Mouse (Mus musculus) spleen, postnatal 36 days (tissue): ENCODE data around the gene Tmprss12.
"Not testable (repeated sequence)": the region's sequence is repeated elsewhere in the genome, so short reads cannot be mapped to it uniquely, and the experiment has no call there.

ENCODE experiments used
- DNase-seq, 2 experiments: peaks; one replicate each; pipeline ENCODE4 v3.0.0; 2022; ENCODE audit warnings: low spot score in 2 of 2, mixed read lengths in 1 of 2

Gene Tmprss12

GRCm38 (mm10) chr15:100280626-100281025, at the start of gene Tmprss12:
Gene Tmprss12, plus strand, starts transcription at chr15:100280837.
- DNase-seq, result no peak

GRCm38 (mm10) chr15:100231616-100232525, 48.8 kb upstream of the Tmprss12 start:
- DNase-seq, result no peak

- no peak for DNase-seq
These were observed 45.2 kb upstream of the Tmprss12 start for GRCm38 (mm10) chr15:100235208-100235965.

- DNase-seq, result no peak
These were observed 43.7 kb upstream of the Tmprss12 start for GRCm38 (mm10) chr15:100236952-100237351.

- DNase-seq, result no peak
These were observed 38.9 kb upstream of the Tmprss12 start for GRCm38 (mm10) chr15:100241780-100242179.

- DNase-seq, result no peak
These were observed 34.7 kb upstream of the Tmprss12 start for GRCm38 (mm10) chr15:100245951-100246350.

GRCm38 (mm10) chr15:100247296-100247695, 33.3 kb upstream of the Tmprss12 start:
- no peak for DNase-seq

GRCm38 (mm10) chr15:100248665-100249433, 31.8 kb upstream of the Tmprss12 start:
- no peak for DNase-seq

GRCm38 (mm10) chr15:100251153-100251780, 29.4 kb upstream of the Tmprss12 start:
- DNase-seq, result no peak

GRCm38 (mm10) chr15:100256386-100256785, 24.3 kb upstream of the Tmprss12 start:
- DNase-seq, result no peak

GRCm38 (mm10) chr15:100257305-100257704, 23.3 kb upstream of the Tmprss12 start:
- no peak for DNase-seq

GRCm38 (mm10) chr15:100258646-100259425, 21.8 kb upstream of the Tmprss12 start:
- no peak for DNase-seq

GRCm38 (mm10) chr15:100260351-100260750, 20.3 kb upstream of the Tmprss12 start:
- not testable (repeated sequence) for DNase-seq

- peak in 1 of 2 experiments; percentile 5 for DNase-seq
These were observed 17.3 kb upstream of the Tmprss12 start for GRCm38 (mm10) chr15:100263246-100263905.

GRCm38 (mm10) chr15:100265586-100266325, 14.9 kb upstream of the Tmprss12 start:
- DNase-seq, result no peak

GRCm38 (mm10) chr15:100268916-100269315, 11.7 kb upstream of the Tmprss12 start:
- DNase-seq, result no peak

GRCm38 (mm10) chr15:100269776-100270175, 10.9 kb upstream of the Tmprss12 start:
- DNase-seq, result no peak

- DNase-seq, result not testable (repeated sequence)
These were observed 10.0 kb upstream of the Tmprss12 start for GRCm38 (mm10) chr15:100270609-100271008.

- DNase-seq, result no peak
These were observed 9.2 kb upstream of the Tmprss12 start for GRCm38 (mm10) chr15:100271411-100271810.
